Mouse (Mus musculus): ENCODE measurements around the gene Pax3.

The Pax3 gene

GRCm38 (mm10) chr1:78198319-78198940, 1.5 kb upstream of the Pax3 start:
- no peak for DNase-seq (ENCODE audit: low spot score)

DNA sequence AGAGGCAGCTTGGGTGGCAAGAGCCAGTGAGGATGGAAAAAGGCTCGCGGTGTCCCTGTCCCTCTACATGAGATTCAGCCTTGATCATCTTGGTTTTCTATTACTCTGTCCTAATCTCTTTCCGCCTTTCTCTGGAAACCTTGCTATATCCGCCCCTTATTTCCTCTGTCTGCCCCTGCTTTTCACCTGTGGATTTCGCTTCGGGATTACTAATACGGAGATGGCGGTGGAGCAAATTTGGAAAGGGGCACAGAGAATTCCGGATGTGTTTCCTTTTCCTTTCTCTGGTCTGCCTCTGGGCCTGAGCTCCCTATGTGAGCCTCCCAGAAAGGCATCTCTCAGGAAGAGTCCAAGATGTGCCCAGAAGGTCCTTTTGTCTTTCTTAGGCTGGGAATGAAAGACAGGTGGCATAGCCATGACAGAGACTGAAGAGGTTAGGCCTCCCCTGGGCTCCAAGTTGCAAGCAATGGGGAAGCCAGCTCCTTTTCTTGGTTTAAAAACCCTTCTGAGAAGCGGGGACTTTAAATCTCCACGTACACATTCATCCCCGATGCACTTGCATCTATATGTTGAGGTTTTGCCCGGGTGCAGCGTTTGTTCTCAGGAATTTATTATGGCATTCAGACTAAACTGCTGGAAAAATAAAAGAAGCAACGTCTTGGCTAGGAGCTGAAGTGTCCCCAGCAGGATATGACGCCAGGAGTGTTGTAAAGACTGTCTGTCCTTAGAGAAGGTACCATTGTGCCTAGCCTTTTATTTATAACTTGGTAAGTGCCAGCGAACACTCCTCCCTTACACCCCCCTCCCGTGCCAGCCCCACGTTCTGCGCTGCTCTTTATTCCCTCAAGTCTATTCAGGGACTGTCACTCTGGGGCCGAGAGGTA, 659 bp upstream of the Pax3 start:
- no peak for DNase-seq (ENCODE audit: low spot score)

DNA sequence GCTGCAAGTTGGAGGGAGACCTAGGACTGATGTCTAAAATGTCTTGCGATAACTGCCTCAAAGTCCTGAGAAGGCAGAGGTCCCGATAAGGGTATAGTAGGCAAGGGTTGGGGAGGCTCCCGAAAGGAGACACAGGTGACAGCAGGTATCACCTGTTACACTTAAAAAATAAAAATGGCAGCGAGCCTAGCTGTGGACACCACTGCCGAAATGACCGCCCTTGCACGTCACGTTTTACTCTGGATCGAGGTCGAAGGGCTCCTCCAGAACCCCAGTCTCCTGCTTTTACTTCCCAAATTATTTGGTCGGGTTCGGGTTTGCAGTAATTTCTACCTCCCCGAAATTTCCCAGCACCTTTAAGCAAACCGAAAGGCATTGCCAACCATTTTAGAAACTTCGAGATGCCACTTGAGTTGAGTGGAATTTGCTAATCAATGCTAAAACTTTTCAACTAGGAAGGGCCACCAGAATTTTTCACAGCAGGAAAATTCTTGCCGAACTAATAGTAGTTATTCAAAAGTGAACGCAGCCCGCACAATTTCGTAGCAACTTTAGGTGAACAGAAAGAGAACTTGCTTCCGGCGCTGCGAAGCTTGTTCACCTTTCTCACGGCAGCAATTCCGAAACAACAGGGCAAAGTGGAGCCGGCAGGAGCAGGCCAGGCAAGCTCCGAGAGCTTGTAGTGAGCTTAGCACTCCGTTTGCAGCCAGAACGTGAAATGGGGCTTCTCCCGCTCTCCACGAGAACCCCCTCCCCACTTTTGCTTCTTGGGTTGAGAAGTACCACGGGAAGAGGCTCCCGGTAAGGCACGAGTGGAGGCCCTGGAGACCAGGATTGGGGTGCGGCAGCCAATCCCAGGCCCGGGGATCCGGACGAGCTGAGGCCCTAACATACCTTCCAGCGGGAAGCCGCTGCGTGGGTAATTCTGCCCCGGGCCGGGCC, 892 bp downstream of the Pax3 start:
- no peak for DNase-seq (ENCODE audit: low spot score)

DNA sequence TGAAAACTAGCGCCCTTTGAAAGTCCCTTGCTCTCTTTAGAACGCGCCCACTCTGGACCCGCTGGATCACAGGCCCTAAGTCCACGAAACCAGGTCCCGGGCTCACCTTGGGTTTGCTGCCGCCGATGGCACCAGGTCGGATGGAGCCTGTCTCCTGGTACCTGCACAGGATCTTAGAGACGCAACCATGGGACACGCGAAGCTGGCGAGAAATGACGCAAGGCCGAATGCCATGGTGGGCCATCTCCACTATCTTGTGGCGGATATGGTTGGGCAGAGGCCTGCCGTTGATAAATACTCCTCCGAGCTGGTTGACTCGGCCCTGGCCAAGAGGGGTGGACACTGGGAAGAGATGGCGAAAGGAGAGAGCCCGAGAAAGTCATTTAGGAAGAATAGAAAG, 1.8 kb downstream of the Pax3 start:
- no peak for DNase-seq (ENCODE audit: low spot score)

DNA sequence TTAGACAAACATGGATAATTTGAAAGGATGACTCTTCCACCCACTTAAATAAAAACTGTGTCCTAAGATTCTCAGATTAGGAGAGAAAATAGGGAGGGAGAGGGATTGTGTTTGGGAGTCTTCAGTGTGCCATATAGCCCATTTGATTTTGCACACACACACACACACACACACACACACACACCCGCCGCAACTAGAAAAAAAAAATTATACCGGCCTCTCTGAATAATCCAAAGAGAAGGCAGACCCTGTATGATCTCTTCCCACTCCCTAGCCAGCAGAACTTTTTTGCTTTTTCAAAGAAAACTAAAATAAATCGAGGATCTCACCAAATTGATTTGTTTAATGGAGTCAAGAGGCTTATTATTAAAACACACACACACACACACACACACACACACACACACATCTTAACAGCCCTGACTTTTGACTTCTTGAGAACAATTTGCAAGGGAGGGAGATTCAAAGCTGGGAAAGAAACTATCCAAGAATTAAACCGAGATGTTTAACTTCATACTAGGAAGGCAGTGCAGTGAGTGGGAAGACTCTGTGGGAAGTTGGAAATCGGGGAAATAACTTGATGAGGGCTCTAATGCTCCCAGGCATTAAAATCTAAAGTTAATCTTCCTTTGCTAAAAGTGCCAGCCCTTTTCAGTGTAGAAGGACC, 2.4 kb downstream of the Pax3 start:
- DNase-seq (ENCODE audit: low spot score), result no peak

DNA sequence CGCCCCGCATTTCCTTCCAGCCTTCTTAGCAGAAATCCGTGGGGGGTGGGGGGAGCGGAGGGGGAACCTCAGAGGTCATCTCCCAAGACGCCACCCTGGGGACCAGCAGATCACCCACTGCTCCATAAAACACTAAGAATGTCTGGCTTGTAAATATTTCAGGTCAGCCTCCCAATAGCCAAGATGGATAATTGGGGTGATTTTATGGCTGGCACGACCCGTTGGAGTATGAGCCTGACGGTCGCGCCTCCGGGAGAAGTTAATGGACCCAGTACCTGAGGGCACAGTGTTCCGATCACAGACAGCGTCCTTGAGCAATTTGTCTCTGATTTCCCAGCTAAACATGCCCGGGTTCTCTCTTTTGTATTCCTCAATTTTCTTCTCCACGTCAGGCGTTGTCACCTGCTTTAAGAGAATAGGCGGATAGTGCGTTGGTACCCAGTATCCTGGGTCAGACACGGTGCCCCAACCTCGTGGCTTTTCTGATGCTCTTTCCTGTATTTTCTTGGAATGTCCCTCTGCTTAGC, 3.4 kb downstream of the Pax3 start:
- DNase-seq (ENCODE audit: low spot score), result no peak

DNA sequence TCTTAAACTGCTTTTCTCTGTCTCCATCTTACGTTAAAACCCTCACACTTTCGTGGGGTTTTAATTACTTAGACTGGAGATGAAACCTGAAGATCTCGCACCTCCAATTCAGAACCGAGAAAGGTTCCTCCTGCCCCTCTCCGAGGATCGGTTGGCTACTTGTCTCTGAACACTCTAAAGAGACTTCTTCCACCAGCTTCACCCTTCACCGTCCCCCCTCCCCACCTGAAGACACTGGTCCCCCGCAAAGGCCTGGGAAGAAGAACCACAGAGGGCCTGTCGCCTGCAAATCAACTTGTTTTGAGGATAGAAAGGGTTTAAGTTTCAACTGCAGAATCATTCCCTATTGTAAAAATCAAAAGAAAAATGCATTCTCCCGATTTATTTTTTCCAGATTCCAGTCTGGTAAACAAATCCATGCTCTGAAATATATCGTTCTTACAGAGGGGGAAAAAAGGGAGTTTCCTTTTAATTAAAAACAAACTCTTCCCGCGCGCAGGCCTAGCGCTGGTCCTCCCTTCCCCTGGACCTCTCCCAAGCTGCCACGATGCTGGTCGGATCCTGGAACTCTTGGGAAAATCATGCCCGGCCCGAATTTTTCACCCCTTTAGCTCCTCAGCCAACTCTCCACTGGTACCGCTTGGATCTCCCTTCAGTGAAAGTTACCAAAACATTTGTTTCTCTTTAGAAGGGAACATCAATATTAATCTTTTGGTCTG, 4.0 kb downstream of the Pax3 start:
- DNase-seq (ENCODE audit: low spot score), result no peak

DNA sequence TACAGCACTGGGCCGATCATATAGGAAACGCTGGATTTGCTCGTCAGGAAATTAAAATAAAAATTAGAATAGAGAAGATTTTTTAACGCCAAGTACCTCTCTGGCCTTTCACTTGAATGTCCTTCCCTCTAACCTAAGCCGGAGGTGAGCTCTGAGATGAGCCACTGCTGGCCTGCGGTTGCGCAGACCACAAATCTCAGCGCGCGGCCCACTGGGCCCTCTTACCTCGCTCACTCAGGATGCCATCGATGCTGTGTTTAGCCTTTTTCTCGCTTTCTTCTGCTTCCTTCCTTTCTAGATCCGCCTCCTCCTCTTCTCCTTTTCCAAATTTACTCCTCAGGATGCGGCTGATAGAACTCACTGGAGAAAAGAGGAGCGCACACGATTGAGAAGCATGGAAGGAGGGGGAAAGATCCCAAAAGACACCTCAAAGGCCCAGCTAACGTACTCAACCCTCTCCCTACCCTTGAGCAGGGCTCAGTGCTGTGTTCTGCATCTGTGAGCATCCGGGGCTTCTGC, 4.7 kb downstream of the Pax3 start:
- DNase-seq (ENCODE audit: low spot score), result no peak

DNA sequence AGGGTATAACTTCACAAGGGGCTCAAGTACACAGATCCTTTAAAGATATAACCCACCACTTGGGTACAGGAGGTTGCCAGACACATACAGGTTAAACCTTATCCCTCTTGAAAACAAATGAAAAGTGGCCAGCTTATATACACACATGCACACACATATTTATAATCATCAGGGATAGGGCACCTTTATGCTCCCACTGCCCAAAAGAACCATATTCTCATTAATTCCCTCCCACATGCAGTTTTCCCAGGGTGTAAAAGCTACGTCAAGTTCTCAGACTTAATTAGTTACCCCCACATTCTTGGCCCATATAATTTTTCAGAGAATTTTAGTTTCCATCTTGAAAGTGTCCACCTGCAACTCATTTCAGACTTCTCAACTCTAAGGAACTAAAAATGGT, 5.2 kb downstream of the Pax3 start:
- DNase-seq (ENCODE audit: low spot score), result no peak

GRCm38 (mm10) chr1:78191331-78191730, 5.6 kb downstream of the Pax3 start:
- DNase-seq (ENCODE audit: low spot score), result no peak

DNA sequence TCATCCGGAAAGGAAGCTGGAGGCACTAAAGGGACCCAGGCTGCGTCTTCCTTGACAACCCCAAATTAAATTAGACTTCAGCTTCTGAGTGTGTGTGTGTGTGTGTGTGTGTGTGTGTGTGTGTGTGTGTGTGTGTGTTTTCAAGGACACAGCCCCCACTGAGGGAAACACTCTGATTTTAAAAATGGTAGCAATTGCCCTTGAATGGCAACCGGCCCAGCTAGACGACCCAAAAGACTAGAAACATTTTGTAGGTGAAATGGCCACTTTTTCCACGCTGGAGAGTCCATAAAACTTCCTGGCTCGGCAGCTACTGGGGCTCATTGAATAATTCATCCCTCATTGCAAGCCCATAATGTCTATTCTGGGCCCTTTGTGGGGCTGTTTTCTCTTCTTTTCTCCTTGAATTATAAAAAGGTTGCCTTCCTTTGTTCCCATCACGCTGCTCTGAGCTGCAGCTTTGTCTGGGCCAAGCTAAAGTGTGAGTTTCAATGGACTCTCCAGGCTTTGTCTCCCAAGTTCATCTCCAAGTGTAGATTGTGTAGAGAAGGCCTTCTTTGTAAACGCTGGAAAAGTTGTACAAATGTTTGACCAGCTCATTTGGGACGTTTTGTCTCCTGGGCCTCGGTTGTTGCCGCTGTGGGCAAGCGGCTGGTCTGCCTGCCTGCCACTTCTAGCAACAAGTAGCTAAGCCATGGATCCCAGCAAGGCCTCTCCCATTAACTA, 6.4 kb downstream of the Pax3 start:
- no peak for DNase-seq (ENCODE audit: low spot score)

GRCm38 (mm10) chr1:78189501-78190345, 7.2 kb downstream of the Pax3 start:
- no peak for DNase-seq (ENCODE audit: low spot score)

DNA sequence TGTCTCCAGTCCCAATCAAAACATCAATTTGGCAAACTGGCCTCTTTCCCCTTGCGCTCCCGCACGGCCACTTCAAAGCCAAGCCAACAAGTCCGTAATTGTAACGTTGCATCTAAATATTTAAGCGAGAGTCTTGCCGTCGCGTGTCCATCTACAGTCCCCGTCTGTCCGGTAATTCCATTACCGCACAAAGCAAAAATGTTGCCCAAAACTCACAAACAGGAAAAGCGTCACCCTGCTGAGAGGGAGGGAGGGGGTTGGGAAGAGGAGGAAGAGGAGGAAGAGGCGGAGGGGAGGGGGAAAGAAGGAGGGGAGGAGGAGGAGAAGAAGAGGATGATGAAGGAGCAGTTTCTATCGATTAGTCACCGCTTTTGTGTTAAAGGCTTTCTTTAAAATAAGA, 7.9 kb downstream of the Pax3 start:
- DNase-seq (ENCODE audit: low spot score), result no peak

GRCm38 (mm10) chr1:78188299-78188698, 8.6 kb downstream of the Pax3 start:
- no peak for DNase-seq (ENCODE audit: low spot score)

DNA sequence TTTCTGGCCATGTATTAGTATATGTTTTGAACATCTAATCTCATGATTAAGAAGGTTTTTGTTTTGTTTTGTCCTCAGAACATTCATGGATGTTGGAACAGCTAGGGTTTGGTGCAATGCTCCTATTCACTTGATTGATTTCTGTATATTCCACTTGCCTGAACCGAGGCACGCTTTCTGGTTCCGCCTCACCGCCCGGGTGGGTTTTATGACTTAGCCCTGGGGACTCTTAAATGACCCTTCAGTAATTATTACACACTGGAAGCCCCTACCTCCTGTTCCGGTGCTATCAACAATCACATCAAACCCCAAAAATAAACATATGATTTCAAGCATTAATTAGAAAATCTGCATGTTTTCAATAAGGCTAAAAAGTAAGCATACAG, 9.2 kb downstream of the Pax3 start:
- no peak for DNase-seq (ENCODE audit: low spot score)

- DNase-seq (ENCODE audit: low spot score), result no peak
Observed at GRCm38 (mm10) chr1:78187122-78187787, 9.7 kb downstream of the Pax3 start.

DNA sequence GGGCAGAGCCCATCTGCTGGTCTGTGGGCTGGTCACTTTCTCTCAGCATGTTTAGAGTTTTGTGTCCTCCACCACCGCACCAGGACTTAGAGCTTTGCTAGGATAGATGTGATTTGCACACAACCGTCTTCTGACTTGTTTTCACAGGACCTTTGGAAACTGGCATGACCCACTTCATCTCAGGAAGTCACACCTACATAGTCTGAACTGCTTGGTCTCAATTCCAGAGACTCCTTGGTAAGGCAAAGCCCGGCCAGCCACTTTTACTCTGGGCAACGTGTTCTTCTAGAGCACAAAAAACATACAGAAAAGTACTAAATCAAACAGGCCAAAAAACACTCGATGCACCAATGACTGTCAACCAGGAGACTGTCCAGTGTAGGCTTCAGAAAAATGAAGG, 14.0 kb downstream of the Pax3 start:
- no peak for DNase-seq (ENCODE audit: low spot score)

- no peak for DNase-seq (ENCODE audit: low spot score)
Observed at GRCm38 (mm10) chr1:78181882-78182281, 15.1 kb downstream of the Pax3 start.

GRCm38 (mm10) chr1:78172334-78172733, 24.6 kb downstream of the Pax3 start:
- no peak for DNase-seq (ENCODE audit: low spot score)
